Mouse (Mus musculus) CH12F3 (cell line): ENCODE results near the gene Olig1.

Experiments
- in situ Hi-C: fragments of 300-500 bp; cut with MboI; formaldehyde crosslinking; loops from 2 replicates; pipeline ENCODE4 v1.14.3; 2020; ENCODE audit warnings: low sequenced_read_pairs

The Olig1 gene

GRCm38 (mm10) chr16:91269468-91270211, at the start of gene Olig1:
Gene Olig1 (plus strand): TSS chr16:91269772.
- in situ Hi-C loops = no loop called here

- in situ Hi-C loops = no loop called here
These were observed 47.4 kb upstream of the Olig1 start for GRCm38 (mm10) chr16:91222171-91222642.

DNA sequence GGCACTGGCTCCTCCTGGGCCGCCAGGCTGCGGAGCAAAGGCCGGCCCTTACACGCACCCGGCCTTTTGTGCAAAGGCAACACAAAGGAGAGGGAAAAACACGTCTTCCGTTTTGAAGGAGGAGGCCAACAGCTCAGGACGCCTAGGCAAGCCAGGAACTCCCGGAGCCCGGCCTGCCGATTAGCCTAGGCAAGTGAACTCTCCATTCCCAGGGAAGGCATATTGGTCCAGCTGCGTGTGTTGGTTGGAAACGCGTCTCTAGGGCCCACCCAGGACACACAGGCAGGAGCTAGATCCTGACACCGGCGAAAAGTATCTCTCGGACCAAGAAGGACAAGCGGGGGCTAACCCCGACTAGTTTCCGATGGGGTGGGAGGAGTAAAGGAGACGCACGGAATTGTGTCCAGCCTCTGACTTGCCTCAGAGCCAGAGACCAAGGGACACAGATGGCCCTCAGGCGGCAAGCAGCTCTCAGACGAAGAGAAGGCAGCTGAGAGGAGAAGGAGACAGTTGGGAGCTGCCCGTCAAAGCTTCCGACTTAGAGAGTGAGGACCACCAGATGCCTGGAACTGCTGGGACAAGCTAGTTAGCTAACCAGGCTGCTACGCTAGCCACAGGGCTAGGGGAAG, 46.8 kb upstream of the Olig1 start:
- in situ Hi-C loops = no loop called here

- in situ Hi-C loops = no loop called here
These were observed 46.1 kb upstream of the Olig1 start for GRCm38 (mm10) chr16:91223327-91224067.

GRCm38 (mm10) chr16:91224068-91224402, 45.5 kb upstream of the Olig1 start:
- in situ Hi-C loops = no loop called here

GRCm38 (mm10) chr16:91224481-91225232, 44.9 kb upstream of the Olig1 start:
- in situ Hi-C loops = no loop called here

GRCm38 (mm10) chr16:91225233-91226037, 44.1 kb upstream of the Olig1 start, which contains the start of gene Olig2:
Gene Olig2 (plus strand): TSS chr16:91225457.
- in situ Hi-C loops = no loop called here

GRCm38 (mm10) chr16:91226038-91226882, 43.3 kb upstream of the Olig1 start:
- in situ Hi-C loops = no loop called here

DNA sequence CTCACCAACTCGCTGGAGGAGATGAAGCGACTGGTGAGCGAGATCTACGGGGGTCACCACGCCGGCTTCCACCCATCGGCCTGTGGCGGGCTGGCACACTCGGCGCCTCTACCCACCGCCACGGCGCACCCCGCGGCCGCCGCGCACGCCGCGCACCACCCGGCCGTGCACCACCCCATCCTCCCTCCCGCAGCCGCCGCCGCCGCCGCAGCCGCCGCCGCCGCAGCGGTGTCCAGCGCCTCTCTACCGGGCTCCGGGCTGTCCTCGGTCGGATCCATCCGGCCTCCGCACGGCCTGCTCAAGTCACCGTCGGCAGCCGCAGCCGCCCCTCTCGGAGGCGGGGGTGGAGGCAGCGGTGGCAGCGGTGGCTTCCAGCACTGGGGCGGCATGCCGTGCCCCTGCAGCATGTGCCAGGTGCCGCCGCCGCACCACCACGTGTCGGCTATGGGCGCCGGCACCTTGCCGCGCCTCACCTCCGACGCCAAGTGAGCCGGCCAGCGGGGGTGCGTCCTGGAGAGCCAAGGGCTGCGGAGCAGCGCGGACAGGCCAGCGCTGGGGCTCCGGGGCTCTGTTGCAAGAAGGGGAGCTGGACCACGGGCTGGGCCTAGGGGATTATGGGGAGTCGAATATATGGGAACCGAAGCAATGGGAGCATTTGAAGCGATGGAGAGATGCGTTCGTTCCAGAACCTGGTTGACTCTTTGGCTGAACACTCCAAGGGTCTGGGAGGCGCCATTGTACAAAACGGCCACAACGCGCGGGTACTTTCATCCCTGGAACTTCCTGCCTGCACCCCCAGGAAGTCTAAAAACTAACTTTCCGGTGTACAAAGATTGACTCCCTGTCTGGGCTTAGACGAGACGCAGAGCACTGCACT, 42.5 kb upstream of the Olig1 start:
- in situ Hi-C loops = no loop called here

- in situ Hi-C loops = no loop called here
These were observed 41.9 kb upstream of the Olig1 start for GRCm38 (mm10) chr16:91227760-91228043.

DNA sequence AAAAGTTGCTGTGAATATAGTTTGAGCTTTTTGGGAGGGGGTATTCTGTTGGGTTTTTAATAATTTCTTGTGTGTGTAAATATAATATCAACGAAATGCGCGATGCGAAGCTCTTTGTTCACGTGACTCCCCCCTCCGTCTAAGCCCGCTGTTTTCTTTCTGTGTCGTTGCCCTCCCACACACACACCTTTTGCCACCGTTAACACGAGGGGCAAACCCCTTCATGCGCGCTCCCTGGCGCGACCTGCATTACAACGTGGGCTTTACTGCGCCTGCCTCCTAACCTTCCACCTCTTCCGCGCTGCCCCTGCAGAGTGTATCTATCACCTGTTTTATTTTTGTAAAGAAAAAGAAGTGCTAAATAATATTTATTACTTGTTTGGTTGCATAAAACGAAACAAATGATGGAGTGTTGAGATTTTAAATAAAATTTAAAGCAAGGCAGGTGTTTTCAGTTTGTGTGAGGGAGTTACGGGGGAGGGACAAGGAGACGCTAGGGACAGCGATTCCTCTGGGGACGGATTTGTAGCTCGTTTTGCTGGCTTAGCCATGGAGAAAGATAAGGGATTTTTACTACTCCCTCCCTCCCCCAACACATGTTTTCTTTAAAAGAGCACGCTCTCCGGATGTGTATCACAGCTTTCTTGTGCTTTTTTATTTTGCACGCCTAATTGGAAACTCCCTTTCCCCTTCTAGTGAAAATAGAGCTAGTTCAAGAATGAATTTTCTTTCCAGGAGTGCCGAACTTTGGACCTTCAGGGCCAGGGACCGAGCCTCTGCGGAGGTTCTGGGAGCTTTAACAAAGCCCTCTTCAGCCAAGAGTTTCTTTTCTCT, 41.1 kb upstream of the Olig1 start:
- in situ Hi-C loops = no loop called here

DNA sequence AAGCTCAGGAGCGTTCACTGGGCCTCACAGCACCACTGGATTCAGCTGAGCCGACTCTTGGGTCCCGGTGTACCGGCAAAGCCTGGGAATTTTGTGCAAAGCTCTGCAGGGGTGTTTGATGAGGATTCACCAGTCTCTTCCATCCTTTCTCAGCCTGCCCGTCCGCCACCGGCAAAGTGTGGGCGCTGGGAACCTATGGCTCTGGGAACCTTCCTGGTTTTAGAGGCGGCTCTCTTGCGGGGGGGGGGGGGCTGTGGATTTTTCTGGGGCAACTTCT, 40.6 kb upstream of the Olig1 start:
- in situ Hi-C loops = no loop called here

DNA sequence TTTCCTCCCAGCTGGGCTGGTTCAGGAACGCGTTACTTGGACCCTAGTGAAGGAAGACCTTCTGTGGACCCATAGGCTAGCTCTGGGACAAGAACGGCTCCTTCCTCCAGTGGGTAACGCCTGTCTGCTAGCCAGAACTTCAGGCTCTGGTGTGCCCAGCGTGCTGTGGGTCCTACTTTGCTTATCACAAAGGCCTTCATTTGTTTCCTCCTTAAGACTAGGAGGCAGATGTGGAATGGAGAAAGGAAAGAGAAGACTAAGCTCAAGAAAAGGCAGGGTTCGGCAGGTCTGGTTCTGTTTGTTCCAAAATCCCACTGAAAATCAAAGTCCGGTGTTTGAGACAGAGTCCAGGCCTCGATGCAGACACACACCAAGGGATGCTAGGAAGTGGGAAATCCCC, 39.9 kb upstream of the Olig1 start:
- in situ Hi-C loops = no loop called here

- in situ Hi-C loops = no loop called here
These were observed 37.6 kb upstream of the Olig1 start for GRCm38 (mm10) chr16:91231781-91232469.

DNA sequence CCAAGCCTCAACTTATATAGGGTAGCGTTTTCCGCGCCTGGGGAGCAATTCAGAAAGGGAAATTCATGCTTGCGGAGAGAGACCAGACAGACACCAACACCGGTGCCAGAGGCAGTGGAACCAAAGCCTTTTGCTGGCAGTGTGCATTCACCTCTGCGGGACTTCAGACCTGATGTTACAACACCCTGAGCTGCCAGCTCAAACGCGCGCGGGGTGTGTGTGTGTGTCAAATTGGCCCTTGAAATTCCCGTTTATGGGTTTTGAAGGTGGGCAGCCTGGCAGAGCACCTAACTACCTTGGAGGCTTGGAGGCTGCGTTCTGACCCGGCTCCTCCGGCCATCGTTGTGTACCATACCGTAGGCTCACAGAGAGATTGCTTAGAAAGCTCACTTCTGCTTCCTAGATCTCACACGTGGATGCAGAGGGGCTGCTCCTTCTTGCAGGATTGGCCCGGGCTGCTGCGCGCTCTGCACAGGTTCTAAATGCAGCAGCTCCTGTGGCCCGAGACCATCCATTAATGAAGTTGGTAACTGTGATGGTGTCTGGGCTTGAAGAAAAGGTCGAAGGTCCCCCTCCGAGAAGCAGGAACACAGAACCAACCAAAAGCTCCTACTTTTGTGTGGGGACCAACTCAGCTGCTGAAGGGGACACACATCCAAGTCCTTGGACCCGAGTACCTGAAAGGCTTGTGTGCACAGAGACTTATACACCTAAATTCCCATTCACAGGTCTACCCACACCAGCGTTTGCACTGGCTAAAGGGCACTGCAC, 36.9 kb upstream of the Olig1 start:
- in situ Hi-C loops = no loop called here

- in situ Hi-C loops = no loop called here
These were observed 36.2 kb upstream of the Olig1 start for GRCm38 (mm10) chr16:91233241-91233944.
